ENCODE assay signal across 16 mouse cellular contexts in genomic region chr7:137570199-137570598, GRCm38 (mm10).
"Had no signal": no experiment of that assay in that cellular context is flagged by ENCODE, and none has a peak within 500 bp of the region (broad histone marks: within the 10 kb centered on the region; RNA-seq: fewer than 3 reads in every experiment).

No protein-coding gene starts in this region.

- H3K36me3 ChIP-seq: lung, embryonic 15.5 days; midbrain, embryonic 10.5 days; midbrain, embryonic 12.5 days; neural tube, embryonic 12.5 days; stomach, embryonic 15.5 days had no signal

- H3K4me1 ChIP-seq: lung, embryonic 15.5 days; midbrain, embryonic 10.5 days; midbrain, embryonic 12.5 days; neural tube, embryonic 12.5 days; stomach, embryonic 15.5 days had no signal

- H3K27me3 ChIP-seq: lung, embryonic 15.5 days; midbrain, embryonic 12.5 days; neural tube, embryonic 12.5 days; stomach, embryonic 15.5 days had no signal

- H3K9me3 ChIP-seq: lung, embryonic 15.5 days; midbrain, embryonic 10.5 days; midbrain, embryonic 12.5 days; neural tube, embryonic 12.5 days; stomach, embryonic 15.5 days had no signal

- H3K4me3 ChIP-seq: lung, embryonic 15.5 days; midbrain, embryonic 10.5 days; midbrain, embryonic 12.5 days; neural tube, embryonic 12.5 days; stomach, embryonic 15.5 days had no signal

- H3K4me2 ChIP-seq: lung, embryonic 15.5 days; midbrain, embryonic 12.5 days; neural tube, embryonic 12.5 days; stomach, embryonic 15.5 days had no signal

- DNase-seq: liver, postnatal 0 days; lung, adult 2 months; lung, postnatal 14 days; lung, postnatal 4 days; midbrain, embryonic 14.5 days; right cerebral cortex, postnatal 14 days; thymus, postnatal 14 days; thymus, postnatal 36 days had no signal

- ATAC-seq: liver, postnatal 0 days; lung, postnatal 0 days; midbrain, embryonic 16.5 days had no signal

- H3K9ac ChIP-seq: liver, postnatal 0 days; lung, embryonic 15.5 days; midbrain, embryonic 12.5 days; neural tube, embryonic 12.5 days; stomach, embryonic 15.5 days had no signal

- H3K27ac ChIP-seq: lung, embryonic 15.5 days; midbrain, embryonic 10.5 days; midbrain, embryonic 12.5 days; neural tube, embryonic 12.5 days; stomach, embryonic 15.5 days; stomach, postnatal 0 days had no signal
